Mouse (Mus musculus) heart, postnatal 0 days (tissue): ENCODE results near the gene Fate1.

Experiments
- CTCF ChIP-seq: IDR thresholded peaks from 2 replicates; pipeline ENCODE4 v1.5.1; 2016; ENCODE audit warnings: antibody characterized with exemption, control low read depth, low read depth
- EP300 ChIP-seq: IDR thresholded peaks from 2 replicates; pipeline ENCODE4 v1.6.1; 2016; ENCODE audit warnings: antibody characterized with exemption, low read depth

DNA sequence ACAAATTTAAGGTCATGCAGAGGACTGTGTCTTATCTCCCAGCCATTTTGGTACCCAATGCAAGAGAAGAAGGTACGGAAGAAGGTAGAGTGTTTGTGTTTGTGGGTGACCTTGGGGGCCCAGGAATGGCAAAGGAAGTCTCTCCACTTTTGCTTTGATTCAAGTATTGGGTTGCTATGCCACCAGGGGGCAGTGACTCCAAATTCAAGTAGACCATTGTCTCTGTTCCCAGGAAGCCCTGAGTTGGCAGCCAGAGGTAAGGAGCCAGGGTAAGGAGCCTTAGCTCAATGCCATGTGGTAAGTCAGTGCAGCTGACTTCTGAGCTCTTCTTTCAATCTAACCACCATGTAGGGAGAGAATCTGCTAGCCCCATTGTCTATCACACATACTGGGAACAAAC is 11.0 kb downstream of the Fate1 start:
- TF ChIP-seq CTCF (peak; percentile 39), EP300 (no peak)
